Mouse (Mus musculus): ENCODE data around the gene Map1lc3b.

GRCm38 (mm10) chr8:121541862-121542261, 48.3 kb upstream of the Map1lc3b start:
- no peak for TF ChIP-seq TAL1 (IDR thresholded peaks at IDR 0.05; ENCODE audit: low read length)
- TF ChIP-seq GATA1 (IDR thresholded peaks at IDR 0.05; ENCODE audit: low read length) = no peak
